Mouse (Mus musculus): ENCODE data around the gene Alkbh3.

DNA sequence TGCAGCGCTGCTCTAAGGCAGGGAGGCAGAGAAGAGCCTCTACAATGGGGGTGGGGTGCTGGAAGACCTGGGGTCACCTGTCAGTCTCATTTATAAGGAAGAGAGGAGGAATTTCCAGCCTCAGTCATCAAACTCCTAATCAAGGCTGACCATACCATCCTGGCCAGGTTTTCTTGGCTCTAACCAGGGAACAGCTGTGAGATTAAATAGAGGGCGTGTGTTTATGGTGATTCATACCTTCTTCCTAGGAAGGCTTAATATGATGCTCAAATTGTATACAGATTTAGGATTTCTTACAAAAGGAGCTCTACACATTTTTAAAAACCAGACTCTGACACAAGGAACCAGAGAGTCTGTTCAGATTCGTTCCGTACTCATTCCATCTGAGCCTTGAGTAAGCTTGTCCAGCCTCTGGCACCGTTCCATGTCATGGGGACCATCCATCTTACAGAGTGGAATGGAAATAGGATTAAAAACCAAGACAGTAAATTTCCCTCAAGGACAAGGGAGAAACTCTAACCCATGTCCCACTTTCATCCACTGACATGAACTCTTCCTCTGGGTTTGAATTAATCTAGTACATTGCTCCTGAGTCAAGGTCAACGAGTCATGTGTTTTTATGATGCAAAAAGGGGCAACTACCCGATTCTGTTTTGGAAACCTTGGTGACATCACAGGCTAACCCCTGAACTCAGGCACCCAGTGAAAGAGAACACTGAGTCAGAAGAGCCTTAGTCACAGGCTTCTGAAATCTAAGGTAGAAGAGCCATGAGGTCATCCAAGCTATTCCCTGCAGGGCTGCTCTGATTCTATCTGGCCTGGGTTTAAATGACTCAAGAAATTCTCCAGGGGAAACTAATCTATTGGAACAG lies 31.1 kb downstream of the Alkbh3 start:
- no peak for TF ChIP-seq CTCF (conservative IDR thresholded peaks at IDR 0.05; ENCODE audit: insufficient read depth, insufficient read length, low read depth, low read length)
- TF ChIP-seq POLR2A (IDR thresholded peaks at IDR 0.05; ENCODE audit: low read depth, low read length) = no peak
